Mouse (Mus musculus): ENCODE data around the gene Pde1a. TPM values are rescaled to one million over a fixed set of nuclear protein-coding genes. Genes with fewer than 3 reads are reported as not detected.

Gene Pde1a
- polyA plus RNA-seq, 1 experiment from 2014 or later = 21.3 TPM

DNA sequence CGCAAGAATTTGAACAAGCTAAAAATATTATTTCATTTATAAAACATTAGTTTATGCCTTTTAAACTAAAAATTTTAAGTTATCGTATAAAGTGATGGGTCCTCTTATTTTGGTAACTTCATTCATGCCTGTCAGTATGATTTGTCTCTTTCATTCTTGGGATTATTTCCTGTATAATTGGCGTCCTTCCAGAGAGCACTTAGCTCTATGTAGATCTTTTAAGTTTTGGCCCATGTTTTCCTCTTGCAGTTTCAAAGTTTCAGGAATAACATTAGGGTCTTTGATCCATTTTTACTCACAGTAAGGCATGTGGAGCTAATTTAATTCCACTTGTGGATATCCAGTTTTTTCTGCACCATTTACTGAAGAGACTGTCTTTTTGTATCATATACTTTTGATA lies 5.8 kb upstream of the Pde1a start:
- no peak for ATAC-seq (replicated peaks; ENCODE audit: insufficient number of reproducible peaks, low FRiP score, low TSS enrichment)
- 86% methylated on average over 3 of the region's 3 CpGs for WGBS (ENCODE audit: insufficient replicate concordance)
- H3K4me1 ChIP-seq (ENCODE audit: control insufficient read depth, insufficient read depth, low read length) = no peaks in the 10 kb centered on the region
- H3K4me2 ChIP-seq = no peak overlapping the region
- H3K27me3 ChIP-seq (ENCODE audit: control insufficient read depth, insufficient read depth, low read length) = no peaks in the 10 kb centered on the region
- H3K27ac ChIP-seq (ENCODE audit: low read depth, low read length) = no peak overlapping the region
- no peak overlapping the region for H3K4me3 ChIP-seq (ENCODE audit: low read depth, low read length)
- no peaks in the 10 kb centered on the region for H3K9me3 ChIP-seq (replicated peaks; ENCODE audit: control insufficient read depth, low read length)
- no peak overlapping the region for H3K9ac ChIP-seq (ENCODE audit: low read depth, low read length)
- H3K36me3 ChIP-seq (ENCODE audit: control insufficient read depth, insufficient read depth, low read length) = no peaks in the 10 kb centered on the region

DNA sequence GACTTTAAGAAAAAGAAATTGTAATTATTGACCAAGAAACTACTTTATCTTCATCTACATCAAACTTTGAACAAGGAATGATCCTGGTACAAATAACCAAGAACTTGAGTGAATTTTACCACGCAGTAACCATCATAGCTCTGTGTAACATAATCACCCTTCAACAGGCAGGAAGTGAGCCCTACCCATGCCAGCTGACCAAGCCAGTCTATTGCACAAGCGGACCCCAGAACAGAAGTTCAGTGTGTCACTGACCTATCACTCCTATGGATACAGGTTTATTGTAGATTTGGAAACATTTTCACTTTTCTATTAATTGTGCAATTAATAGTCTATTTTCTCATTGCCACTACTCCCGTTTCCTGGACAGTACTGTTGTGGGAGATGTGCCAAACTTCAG lies 3.4 kb upstream of the Pde1a start:
- no peak overlapping the region for H3K4me3 ChIP-seq (ENCODE audit: low read depth, low read length)
- 79% methylated on average over 3 of the region's 3 CpGs for WGBS (ENCODE audit: insufficient replicate concordance)
- no peak for ATAC-seq (replicated peaks; ENCODE audit: insufficient number of reproducible peaks, low FRiP score, low TSS enrichment)

DNA sequence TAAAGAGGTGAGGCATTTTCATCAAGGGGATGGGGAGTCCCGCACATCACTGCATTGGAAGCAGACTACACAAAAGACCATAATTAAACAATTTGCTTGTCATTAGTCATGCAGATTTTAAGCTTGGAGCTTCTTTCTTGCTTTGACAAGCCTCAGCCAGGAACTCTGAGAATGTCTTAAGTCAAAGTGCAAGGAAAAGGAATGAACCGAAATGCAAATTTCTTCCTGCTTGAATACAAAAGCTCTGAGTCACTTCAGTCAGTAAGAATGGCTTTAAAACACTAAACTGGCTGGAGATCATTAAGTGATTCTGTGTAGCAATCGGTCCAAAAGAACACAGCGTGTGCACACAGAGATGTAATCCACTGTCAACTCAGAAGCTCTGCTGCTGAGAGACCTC lies 2.6 kb downstream of the Pde1a start:
- Histone ChIP-seq H3K4me1 (ENCODE audit: control insufficient read depth, insufficient read depth, low read length) (no peaks in the 10 kb centered on the region; the same call in 1 of the 2 replicates), H3K4me3 (ENCODE audit: low read depth, low read length) (no peak overlapping the region), H3K36me3 (ENCODE audit: control insufficient read depth, insufficient read depth, low read length) (no peaks in the 10 kb centered on the region), H3K9ac (ENCODE audit: low read depth, low read length) (no peak overlapping the region), H3K4me2 (no peak overlapping the region), H3K27me3 (ENCODE audit: control insufficient read depth, insufficient read depth, low read length) (0 out of 2 replicates have a peak, but pooled peaks cover 2% of the 10 kb centered on the region), H3K27ac (ENCODE audit: low read depth, low read length) (no peak overlapping the region), H3K9me3 (replicated peaks; ENCODE audit: control insufficient read depth, low read length) (no peaks in the 10 kb centered on the region)
- WGBS (ENCODE audit: insufficient replicate concordance) = 67% methylated on average over 4 of the region's 4 CpGs
- no peak for ATAC-seq (replicated peaks; ENCODE audit: insufficient number of reproducible peaks, low FRiP score, low TSS enrichment)

More for the DNA sequence above, 3.4 kb upstream of the Pde1a start:
- Histone ChIP-seq H3K9ac (ENCODE audit: low read depth, low read length) (no peak overlapping the region), H3K36me3 (ENCODE audit: control insufficient read depth, insufficient read depth, low read length) (no peaks in the 10 kb centered on the region), H3K27me3 (ENCODE audit: control insufficient read depth, insufficient read depth, low read length) (no peaks in the 10 kb centered on the region), H3K9me3 (replicated peaks; ENCODE audit: control insufficient read depth, low read length) (no peaks in the 10 kb centered on the region), H3K27ac (ENCODE audit: low read depth, low read length) (no peak overlapping the region), H3K4me2 (no peak overlapping the region), H3K4me1 (ENCODE audit: control insufficient read depth, insufficient read depth, low read length) (no peaks in the 10 kb centered on the region; the same call in 1 of the 2 replicates)

DNA sequence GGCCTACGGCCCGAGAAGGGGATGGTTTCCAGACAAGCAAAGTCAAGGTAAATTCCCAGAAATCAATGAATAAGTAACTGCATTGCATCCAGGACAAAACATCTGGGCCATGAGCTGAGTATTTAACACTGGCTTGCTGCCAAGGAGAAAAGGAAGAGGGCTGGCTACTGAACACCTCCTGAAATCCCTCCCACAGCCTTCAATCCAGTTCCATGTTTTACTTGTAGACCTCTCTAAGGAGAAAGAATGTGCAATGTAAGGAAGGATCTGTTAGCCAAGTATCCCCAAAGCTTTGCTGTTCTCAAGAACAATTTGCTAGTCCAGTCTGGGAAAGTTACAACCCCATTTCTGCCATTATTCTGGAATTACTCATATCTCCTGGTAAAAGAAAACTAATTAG lies 42.4 kb downstream of the Pde1a start:
- no peak for ATAC-seq (replicated peaks; ENCODE audit: insufficient number of reproducible peaks, low FRiP score, low TSS enrichment)
- 83% methylated on average over 2 of the region's 2 CpGs for WGBS (ENCODE audit: insufficient replicate concordance)
- no peak overlapping the region for H3K4me2 ChIP-seq

DNA sequence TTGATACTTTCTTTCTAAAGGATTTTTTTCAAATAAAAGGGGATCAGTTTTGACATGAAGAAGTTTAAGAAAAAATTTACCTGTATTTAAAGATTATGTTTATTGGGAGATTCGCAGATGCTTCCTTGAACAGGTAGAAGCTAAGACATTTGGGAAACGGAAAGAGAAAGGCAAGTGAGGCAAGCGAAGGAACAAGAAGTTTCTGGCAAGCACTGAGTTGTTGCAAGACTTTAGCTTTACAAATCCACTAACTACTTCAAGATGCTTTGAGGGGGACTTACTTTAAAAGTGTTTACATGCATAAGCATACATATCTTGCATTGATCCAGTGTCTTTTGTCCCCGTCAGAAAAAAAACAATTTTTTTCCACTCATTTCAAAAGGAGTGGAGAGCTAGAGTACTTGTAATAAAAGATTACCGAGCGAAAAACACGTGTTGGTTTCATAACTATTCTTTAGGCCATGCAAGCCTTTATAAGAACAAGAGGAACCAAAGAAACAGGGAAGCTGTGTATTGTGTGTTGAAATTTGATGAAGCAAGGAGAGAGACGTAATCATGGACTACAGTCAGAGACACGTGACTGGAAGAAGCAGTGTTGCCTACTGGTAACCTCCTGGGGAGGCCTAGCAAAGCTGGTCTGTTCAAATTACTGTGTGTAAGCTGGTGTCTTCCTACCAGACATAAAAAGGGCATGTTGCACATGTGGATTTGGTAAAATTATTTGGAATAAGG lies 49.0 kb downstream of the Pde1a start:
- H3K4me2 ChIP-seq = no peak overlapping the region
- no peak overlapping the region for H3K4me3 ChIP-seq (ENCODE audit: low read depth, low read length)
- H3K27ac ChIP-seq (ENCODE audit: low read depth, low read length) = no peak overlapping the region
- WGBS (ENCODE audit: insufficient replicate concordance) = 81% methylated on average over 9 of the region's 9 CpGs
- H3K4me1 ChIP-seq (ENCODE audit: control insufficient read depth, insufficient read depth, low read length) = no peaks in the 10 kb centered on the region
- no peaks in the 10 kb centered on the region for H3K36me3 ChIP-seq (ENCODE audit: control insufficient read depth, insufficient read depth, low read length)
- no peaks in the 10 kb centered on the region for H3K27me3 ChIP-seq (ENCODE audit: control insufficient read depth, insufficient read depth, low read length)
- ATAC-seq (replicated peaks; ENCODE audit: insufficient number of reproducible peaks, low FRiP score, low TSS enrichment) = no peak
- no peaks in the 10 kb centered on the region for H3K9me3 ChIP-seq (replicated peaks; ENCODE audit: control insufficient read depth, low read length)
- no peak overlapping the region for H3K9ac ChIP-seq (ENCODE audit: low read depth, low read length)

More for the DNA sequence above, 42.4 kb downstream of the Pde1a start:
- Histone ChIP-seq H3K36me3 (ENCODE audit: control insufficient read depth, insufficient read depth, low read length) (no peaks in the 10 kb centered on the region), H3K27ac (ENCODE audit: low read depth, low read length) (no peak overlapping the region), H3K27me3 (ENCODE audit: control insufficient read depth, insufficient read depth, low read length) (no peaks in the 10 kb centered on the region), H3K4me3 (ENCODE audit: low read depth, low read length) (no peak overlapping the region), H3K4me1 (ENCODE audit: control insufficient read depth, insufficient read depth, low read length) (no peaks in the 10 kb centered on the region), H3K9me3 (replicated peaks; ENCODE audit: control insufficient read depth, low read length) (no peaks in the 10 kb centered on the region), H3K9ac (ENCODE audit: low read depth, low read length) (no peak overlapping the region)

DNA sequence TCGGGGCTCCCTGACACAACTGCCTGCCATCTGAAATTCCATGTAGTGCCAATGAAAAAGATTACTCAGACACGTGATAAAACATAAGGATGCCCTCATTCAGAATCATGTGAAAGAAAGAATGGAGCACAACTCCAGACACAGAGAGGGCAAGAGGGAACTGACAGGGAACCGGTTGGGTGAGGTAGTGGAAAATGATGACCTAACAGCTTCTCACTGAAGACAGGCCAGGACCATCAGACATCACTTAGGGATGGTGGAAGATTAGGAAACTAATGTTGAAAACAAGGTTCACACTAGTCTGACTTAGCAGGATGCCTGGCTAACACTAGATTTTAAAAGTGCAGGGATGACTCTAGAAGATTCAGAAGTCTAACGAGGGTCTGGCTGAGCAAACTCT lies 49.6 kb downstream of the Pde1a start:
- H3K27me3 ChIP-seq (ENCODE audit: control insufficient read depth, insufficient read depth, low read length) = no peaks in the 10 kb centered on the region
- no peak overlapping the region for H3K9ac ChIP-seq (ENCODE audit: low read depth, low read length)
- ATAC-seq (replicated peaks; ENCODE audit: insufficient number of reproducible peaks, low FRiP score, low TSS enrichment) = no peak
- no peaks in the 10 kb centered on the region for H3K9me3 ChIP-seq (replicated peaks; ENCODE audit: control insufficient read depth, low read length)
- no peaks in the 10 kb centered on the region for H3K36me3 ChIP-seq (ENCODE audit: control insufficient read depth, insufficient read depth, low read length)
- no peak overlapping the region for H3K4me3 ChIP-seq (ENCODE audit: low read depth, low read length)
- no peaks in the 10 kb centered on the region for H3K4me1 ChIP-seq (ENCODE audit: control insufficient read depth, insufficient read depth, low read length)
- H3K4me2 ChIP-seq = no peak overlapping the region
- no peak overlapping the region for H3K27ac ChIP-seq (ENCODE audit: low read depth, low read length)
- 77% methylated on average over 4 of the region's 4 CpGs for WGBS (ENCODE audit: insufficient replicate concordance)

DNA sequence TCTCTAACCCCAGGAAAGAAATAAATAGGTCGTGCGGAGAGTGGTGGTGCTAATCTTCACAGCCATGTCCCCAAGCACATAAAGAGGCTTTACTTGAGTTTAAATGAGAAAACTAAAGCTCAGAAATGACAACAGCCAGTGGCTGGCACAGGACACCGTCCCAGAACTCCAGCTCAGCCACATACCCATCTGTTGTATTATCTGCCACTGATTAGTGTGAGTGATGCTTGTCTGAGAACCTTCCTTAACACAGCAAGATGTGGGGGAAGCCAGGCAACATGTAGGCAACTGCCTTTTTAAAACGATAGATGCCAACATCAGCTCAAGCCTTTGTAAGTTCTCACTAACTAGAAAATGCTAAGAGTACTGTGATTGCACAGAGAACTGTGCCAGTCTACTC lies 52.9 kb downstream of the Pde1a start:
- H3K4me3 ChIP-seq (ENCODE audit: low read depth, low read length) = no peak overlapping the region
- no peak overlapping the region for H3K4me2 ChIP-seq
- H3K9ac ChIP-seq (ENCODE audit: low read depth, low read length) = no peak overlapping the region
- no peaks in the 10 kb centered on the region for H3K4me1 ChIP-seq (ENCODE audit: control insufficient read depth, insufficient read depth, low read length)
- no peak overlapping the region for H3K27ac ChIP-seq (ENCODE audit: low read depth, low read length)
- H3K9me3 ChIP-seq (replicated peaks; ENCODE audit: control insufficient read depth, low read length) = no peaks in the 10 kb centered on the region
- no peak for ATAC-seq (replicated peaks; ENCODE audit: insufficient number of reproducible peaks, low FRiP score, low TSS enrichment)
- H3K36me3 ChIP-seq (ENCODE audit: control insufficient read depth, insufficient read depth, low read length) = no peaks in the 10 kb centered on the region
- WGBS (ENCODE audit: insufficient replicate concordance) = 71% methylated on average over 4 of the region's 4 CpGs
- no peaks in the 10 kb centered on the region for H3K27me3 ChIP-seq (ENCODE audit: control insufficient read depth, insufficient read depth, low read length)

DNA sequence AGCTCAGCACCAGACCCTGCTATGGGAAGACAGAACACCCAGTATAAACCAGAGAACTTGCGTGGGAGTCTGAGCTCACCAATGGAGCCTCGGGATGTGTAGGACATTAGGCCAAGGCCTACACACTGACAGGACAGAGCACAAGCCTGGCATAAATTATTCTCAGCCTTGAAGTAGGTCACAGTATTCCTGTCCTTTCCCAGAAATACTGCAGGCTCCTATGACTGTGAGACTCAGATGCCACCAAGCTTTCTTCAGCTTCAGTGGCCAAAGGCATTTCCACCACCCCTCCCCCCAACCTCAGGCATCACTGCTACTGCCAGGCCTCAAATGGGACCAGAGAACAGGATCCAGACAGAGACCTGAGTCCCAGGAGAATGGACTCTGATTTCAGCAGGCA lies 54.7 kb downstream of the Pde1a start:
- Histone ChIP-seq H3K4me3 (ENCODE audit: low read depth, low read length) (no peak overlapping the region), H3K36me3 (ENCODE audit: control insufficient read depth, insufficient read depth, low read length) (no peaks in the 10 kb centered on the region), H3K4me2 (no peak overlapping the region), H3K9me3 (replicated peaks; ENCODE audit: control insufficient read depth, low read length) (no peaks in the 10 kb centered on the region), H3K27ac (ENCODE audit: low read depth, low read length) (no peak overlapping the region), H3K27me3 (ENCODE audit: control insufficient read depth, insufficient read depth, low read length) (no peaks in the 10 kb centered on the region), H3K9ac (ENCODE audit: low read depth, low read length) (no peak overlapping the region), H3K4me1 (ENCODE audit: control insufficient read depth, insufficient read depth, low read length) (no peaks in the 10 kb centered on the region)
- WGBS (ENCODE audit: insufficient replicate concordance) = 76% methylated on average over 2 of the region's 2 CpGs
- ATAC-seq (replicated peaks; ENCODE audit: insufficient number of reproducible peaks, low FRiP score, low TSS enrichment) = no peak

DNA sequence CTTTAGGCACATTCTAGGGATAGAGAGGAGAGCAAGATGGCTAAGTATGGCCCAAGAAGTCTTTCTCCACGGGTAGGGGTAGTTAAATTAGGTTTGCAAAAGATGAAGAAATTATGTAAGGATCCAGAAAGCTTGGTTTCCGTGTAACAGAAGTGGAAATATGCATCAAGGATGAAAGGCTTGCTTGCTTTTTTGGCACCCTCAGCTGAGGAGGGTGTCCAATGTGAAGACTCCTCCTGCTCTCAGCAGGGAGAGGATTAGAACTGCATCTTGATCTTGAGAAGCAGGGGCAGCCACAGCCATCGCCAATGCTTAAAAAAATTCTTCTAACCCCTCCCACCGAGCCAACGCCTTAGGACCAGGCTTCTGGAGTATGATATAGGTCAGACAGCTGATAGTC lies 55.2 kb downstream of the Pde1a start:
- H3K9ac ChIP-seq (ENCODE audit: low read depth, low read length) = no peak overlapping the region
- ATAC-seq (replicated peaks; ENCODE audit: insufficient number of reproducible peaks, low FRiP score, low TSS enrichment) = no peak
- no peak overlapping the region for H3K4me2 ChIP-seq
- no peak overlapping the region for H3K4me3 ChIP-seq (ENCODE audit: low read depth, low read length)
- H3K36me3 ChIP-seq (ENCODE audit: control insufficient read depth, insufficient read depth, low read length) = no peaks in the 10 kb centered on the region
- H3K9me3 ChIP-seq (replicated peaks; ENCODE audit: control insufficient read depth, low read length) = no peaks in the 10 kb centered on the region
- WGBS (ENCODE audit: insufficient replicate concordance) = 43% methylated on average over 5 of the region's 5 CpGs
- no peaks in the 10 kb centered on the region for H3K27me3 ChIP-seq (ENCODE audit: control insufficient read depth, insufficient read depth, low read length)
- H3K27ac ChIP-seq (ENCODE audit: low read depth, low read length) = no peak overlapping the region
- no peaks in the 10 kb centered on the region for H3K4me1 ChIP-seq (ENCODE audit: control insufficient read depth, insufficient read depth, low read length)
